Mouse (Mus musculus) lung, adult 2 months (tissue): Measurements from ENCODE around the gene Spatc1l.

ENCODE experiments used
- CTCF ChIP-seq: fragments of 200-500 bp; IDR thresholded peaks from 2 replicates; pipeline ENCODE4 v1.5.1; 2011; ENCODE audit warnings: mild to moderate bottlenecking, low read length, control low read depth; ENCODE audit not compliant: insufficient read depth
- POLR2A ChIP-seq: fragments of 200-500 bp; IDR thresholded peaks from 2 replicates; pipeline ENCODE4 v1.6.1; 2011; ENCODE audit warnings: low read depth, mild to moderate bottlenecking, control low read depth, low read length, borderline replicate concordance; ENCODE audit errors: extremely low read depth

DNA sequence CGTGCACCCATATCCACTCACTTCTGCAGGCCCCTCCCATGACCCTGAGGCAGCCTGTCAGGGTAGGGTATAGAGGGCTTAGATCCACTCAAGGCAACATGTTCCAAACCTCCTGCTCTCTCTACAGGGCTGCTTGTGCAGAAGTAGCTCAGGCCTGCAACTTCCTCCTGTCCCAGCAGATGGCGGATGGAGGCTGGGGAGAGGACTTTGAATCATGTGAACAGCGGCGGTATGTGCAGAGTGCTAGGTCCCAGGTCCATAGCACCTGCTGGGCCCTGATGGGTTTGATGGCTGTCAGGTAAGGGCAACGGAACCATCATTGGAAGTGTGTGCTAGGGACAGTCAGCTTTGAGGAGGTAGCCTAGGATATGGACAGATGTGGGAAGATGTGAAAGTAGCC is 11.6 kb upstream of the Spatc1l start:
- TF ChIP-seq CTCF (peak; percentile 21; the same call in 1 of the 2 replicates), POLR2A (no peak)
